Mouse (Mus musculus): ENCODE data around the gene Igsf21.

Igsf21 gene

GRCm38 (mm10) chr4:140246180-140247005 is at the start of gene Igsf21:
Gene Igsf21 (minus strand): TSS chr4:140246784.
- no peak for DNase-seq (ENCODE audit: low read depth, low spot score)

GRCm38 (mm10) chr4:140285726-140286316 is 39.2 kb upstream of the Igsf21 start:
- DNase-seq (ENCODE audit: low read depth, low spot score) = no peak

GRCm38 (mm10) chr4:140283398-140283797 is 36.8 kb upstream of the Igsf21 start:
- no peak for DNase-seq (ENCODE audit: low read depth, low spot score)

GRCm38 (mm10) chr4:140278269-140278668 is 31.7 kb upstream of the Igsf21 start:
- DNase-seq (ENCODE audit: low read depth, low spot score) = no peak

- DNase-seq (ENCODE audit: low read depth, low spot score) = no peak
Measured at GRCm38 (mm10) chr4:140271913-140272312, 25.3 kb upstream of the Igsf21 start.

GRCm38 (mm10) chr4:140270451-140270850 is 23.9 kb upstream of the Igsf21 start:
- DNase-seq (ENCODE audit: low read depth, low spot score) = no peak

- no peak for DNase-seq (ENCODE audit: low read depth, low spot score)
Measured at GRCm38 (mm10) chr4:140269184-140269840, 22.7 kb upstream of the Igsf21 start.

GRCm38 (mm10) chr4:140267835-140268234 is 21.3 kb upstream of the Igsf21 start:
- no peak for DNase-seq (ENCODE audit: low read depth, low spot score)

- DNase-seq (ENCODE audit: low read depth, low spot score) = no peak
Measured at GRCm38 (mm10) chr4:140267086-140267485, 20.5 kb upstream of the Igsf21 start.

- DNase-seq (ENCODE audit: low read depth, low spot score) = no peak
Measured at GRCm38 (mm10) chr4:140258968-140259367, 12.4 kb upstream of the Igsf21 start.

- DNase-seq (ENCODE audit: low read depth, low spot score) = no peak
Measured at GRCm38 (mm10) chr4:140252369-140252768, 5.8 kb upstream of the Igsf21 start.

GRCm38 (mm10) chr4:140249011-140249744 is 2.6 kb upstream of the Igsf21 start:
- no peak for DNase-seq (ENCODE audit: low read depth, low spot score)

GRCm38 (mm10) chr4:140248396-140248795 is 1.8 kb upstream of the Igsf21 start:
- DNase-seq (ENCODE audit: low read depth, low spot score) = no peak

GRCm38 (mm10) chr4:140247006-140248003 is 721 bp upstream of the Igsf21 start:
- DNase-seq (ENCODE audit: low read depth, low spot score) = no peak

- no peak for DNase-seq (ENCODE audit: low read depth, low spot score)
Measured at GRCm38 (mm10) chr4:140245286-140246179, 1.1 kb downstream of the Igsf21 start.

- DNase-seq (ENCODE audit: low read depth, low spot score) = no peak
Measured at GRCm38 (mm10) chr4:140244835-140245234, 1.7 kb downstream of the Igsf21 start.

- DNase-seq (ENCODE audit: low read depth, low spot score) = no peak
Measured at GRCm38 (mm10) chr4:140244161-140244813, 2.3 kb downstream of the Igsf21 start.

GRCm38 (mm10) chr4:140243231-140243630 is 3.4 kb downstream of the Igsf21 start:
- no peak for DNase-seq (ENCODE audit: low read depth, low spot score)

- DNase-seq (ENCODE audit: low read depth, low spot score) = no peak
Measured at GRCm38 (mm10) chr4:140242291-140242690, 4.3 kb downstream of the Igsf21 start.
